Mouse (Mus musculus): ENCODE data around the gene Iscu.
"Not testable (repeated sequence)": the region's sequence is repeated elsewhere in the genome, so short reads cannot be mapped to it uniquely, and the experiment has no call there.

Gene Iscu

DNA sequence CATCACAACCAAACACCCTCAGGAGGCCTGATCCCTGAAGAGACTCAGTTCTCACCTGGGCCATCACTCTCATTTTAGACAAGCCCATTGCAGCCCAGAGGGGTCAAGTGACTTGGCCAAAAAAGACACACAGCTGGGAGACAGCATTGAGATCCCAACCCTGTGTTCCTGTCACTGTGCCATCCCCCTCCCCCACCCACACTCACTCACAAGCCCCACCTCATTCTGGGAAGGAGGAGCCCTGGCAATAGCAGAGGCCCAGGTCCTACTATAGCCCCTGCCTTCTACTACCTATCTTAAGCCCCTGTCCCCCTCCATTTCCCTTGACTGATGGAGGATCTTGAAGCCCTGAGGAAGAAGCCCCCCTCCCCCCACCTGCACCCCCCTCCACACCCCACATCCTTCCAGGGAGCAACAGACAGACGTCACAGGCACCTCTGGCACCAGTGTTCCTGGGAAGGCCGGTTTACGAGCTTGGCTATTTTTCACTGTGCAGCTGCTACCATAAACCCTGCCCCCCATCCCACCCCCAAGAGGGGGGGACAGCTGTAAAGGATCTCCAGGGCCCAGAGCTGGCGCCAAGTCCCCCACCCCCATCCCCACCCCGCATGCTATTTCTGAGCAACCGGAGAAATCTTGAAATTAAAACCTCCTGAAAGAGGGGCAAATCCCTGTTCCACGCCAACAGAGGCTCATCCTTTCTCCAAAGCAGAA is 16.7 kb downstream of the Iscu start:
- no peak for DNase-seq

DNA sequence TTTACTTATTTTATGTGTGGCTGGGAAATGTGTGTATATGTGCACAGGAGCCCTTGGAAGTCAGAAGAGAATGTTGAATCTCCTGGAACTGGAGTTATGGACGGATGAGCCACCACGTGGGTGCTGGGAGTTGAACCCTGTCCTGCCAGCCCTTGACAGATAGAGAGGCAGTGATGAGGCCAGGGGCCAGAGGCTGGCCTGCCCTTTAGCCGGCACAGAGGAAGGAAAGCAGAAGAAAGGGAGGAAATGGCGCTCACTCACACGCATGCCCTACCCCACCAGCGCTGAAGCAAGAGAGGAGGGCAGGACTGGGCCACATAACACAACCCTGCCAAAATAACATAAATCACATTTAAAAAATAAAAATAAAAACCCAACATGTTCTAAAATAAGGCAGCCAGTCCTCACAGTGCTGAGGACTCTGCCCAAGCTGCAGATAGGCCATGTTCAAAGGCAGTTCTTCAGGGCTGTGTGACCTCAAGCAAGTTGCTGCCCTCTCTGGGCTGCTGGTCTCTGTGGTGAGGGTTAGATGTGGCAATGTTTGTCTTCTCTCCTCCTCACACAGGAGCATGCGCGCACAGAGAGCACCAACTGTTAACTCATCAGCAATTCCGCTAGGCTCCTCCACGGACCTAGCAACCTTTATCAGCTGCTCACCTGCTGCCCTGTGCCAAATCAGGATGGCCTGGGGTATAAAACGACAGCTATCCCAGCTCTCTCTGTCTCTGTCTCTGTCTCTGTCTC is 18.1 kb downstream of the Iscu start:
- no peak for DNase-seq

DNA sequence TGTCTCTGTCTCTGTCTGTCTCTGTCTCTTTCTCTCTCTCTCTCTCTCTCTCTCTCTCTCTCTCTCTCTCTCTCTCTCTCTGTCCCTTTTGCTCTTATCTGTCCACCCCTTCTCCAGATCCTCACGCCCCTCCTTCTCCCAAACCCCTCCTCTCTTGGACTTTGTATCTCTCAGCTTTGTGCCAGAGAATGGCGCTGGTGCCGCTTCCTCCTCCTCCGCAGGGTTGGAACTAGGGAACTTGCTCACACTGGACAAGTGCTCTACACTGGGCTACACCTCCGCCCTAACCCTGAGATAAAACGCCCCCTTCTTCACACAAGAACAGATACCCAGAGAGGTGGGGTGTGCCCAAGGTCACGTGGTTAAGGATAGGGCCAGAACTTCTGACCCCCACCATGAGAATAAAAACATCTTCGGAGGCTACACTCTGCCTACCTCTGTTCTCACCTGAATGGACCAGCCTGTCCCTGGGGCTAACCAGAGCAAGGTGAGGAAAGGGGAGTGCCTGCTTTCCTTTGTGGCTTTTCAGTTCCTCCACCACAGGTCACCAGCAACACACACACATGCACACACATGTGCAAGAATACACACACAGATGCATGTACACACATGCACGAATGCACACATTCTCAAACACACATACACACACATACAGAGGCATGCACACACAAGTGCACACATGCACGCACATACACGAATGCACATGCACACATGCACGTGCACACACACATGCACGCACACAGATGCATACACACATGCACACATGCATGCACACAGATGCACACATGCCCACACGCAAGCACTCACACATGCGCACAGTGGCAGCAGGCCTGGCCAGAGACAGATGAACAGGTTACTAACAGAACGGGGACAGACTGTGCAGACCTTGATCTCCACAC is 18.9 kb downstream of the Iscu start:
- no peak for DNase-seq

DNA sequence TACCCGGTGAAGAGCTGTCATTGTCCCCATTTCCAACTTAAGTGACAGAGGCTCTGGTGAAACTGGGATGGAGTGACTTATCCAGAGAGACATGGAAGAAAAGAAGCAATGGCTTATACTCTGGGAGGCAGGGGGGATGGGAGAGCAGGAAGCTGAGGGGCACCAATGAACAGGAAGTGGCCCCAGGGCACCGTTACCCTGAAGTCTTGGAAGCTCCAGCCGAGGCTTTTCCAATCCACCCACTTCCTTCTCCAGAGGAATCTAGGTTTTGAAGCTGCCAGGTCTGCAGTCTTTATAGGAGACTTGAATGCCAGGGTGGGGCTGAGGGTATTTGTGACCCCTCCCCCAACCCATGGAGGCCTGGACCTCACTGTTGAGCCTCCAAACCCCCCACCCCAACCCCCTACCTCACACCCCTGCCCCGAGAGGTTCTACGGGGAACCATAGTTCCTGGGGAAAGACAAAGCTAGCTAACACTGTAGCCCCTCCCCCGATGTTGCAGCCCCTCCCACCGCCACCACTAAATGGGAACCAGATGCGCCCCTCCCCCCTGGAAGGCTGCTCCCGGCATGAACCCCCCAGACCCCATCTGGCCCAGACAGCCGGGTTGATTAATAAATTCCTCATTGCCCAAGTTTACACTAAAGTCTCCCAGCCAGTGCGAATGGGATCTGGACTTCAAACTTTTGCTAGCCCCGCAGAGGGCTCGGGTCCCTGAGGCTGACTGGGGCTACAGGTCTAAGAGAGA is 24.0 kb downstream of the Iscu start:
- no peak for DNase-seq

DNA sequence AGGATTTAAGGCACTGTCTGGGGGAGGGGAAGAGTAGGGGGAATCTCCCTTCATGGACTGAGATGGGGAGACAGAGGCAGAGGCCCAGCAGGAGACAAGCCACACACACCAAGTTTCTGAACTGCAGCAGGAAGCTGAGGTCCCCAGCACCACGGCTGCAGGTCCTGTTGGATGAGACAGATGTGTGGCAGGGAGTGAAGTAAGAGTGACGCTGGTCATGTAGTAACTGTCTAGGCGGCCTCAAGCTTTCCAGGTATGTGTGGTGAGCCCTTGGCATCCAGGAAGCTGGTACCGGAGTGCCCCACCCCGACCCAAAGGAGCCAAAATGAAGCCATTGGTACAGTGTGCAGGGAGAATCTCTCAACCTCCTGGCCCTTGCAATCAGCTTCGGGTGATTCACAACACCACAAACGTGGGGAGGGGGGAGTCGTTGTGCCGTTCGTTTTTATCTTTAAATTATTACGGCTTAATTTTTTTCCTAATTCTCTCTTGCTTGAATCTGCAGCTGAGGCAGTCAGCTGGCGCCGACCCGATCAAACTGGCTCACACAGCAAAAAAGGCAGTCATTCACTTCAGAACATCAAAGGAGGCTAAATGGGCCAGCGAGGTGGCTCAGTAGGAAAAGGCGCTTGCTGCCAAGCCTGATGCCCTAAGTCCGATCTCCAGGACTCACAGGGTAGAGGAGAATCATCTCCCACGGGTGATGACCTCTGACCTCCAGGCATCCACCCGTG is 24.8 kb downstream of the Iscu start:
- no peak for DNase-seq

DNA sequence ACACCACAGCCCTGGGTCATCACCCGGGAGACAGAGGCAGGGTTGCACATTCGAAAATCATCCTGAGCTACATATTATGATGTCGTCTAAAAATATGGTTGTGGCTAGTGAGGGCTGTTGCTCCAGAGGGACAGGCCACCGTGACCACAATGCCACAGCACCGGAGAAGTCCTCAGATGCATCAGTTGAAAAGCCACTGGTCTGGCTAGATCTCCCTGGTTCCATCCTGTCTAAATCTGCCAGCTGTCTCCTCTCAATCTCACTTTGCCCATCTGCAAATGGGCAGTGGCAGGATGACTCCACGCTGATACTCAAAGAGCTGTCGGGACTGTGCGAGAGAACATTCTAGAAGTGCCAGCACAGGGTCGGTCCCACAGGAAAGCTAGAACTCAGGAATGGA is 26.0 kb downstream of the Iscu start:
- DNase-seq: no peak

DNA sequence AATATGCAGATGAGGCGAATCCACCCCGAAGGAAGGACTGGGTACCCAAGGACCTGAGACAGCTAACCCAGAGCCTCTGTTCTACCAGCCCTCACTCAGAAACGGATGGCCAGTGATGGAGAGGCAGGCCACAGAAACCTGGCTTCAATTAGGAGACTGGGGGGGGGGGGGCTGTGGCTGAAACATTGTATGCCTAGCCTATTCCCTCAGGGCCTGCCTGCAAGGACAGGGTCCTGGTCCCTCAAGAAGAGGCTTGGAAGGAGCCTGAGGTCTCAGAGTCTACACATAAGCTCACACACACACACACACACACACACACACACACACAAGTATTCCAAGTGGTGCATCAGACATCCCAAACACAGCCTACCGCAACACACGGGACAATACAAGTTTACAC is 27.1 kb downstream of the Iscu start:
- DNase-seq: no peak

DNA sequence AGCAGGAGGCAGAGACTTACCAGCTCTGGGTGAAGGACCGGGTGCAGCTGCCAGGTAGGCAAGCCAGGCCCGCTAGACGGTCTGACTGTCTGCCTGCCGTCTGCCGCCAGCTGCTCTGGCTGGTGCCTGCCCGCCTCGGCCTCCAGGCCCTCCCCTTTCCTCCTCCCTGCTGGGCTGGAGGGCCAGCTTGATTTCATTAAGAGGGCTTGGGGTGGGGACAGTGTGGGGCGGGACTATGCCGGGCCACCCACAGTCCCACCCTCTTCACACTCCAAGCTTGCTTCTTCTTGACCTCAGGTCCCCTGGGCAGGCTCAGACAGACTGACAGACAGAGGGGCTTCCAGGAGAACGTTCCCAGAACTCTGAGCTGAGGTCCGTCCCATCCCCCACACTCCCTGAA is 27.7 kb downstream of the Iscu start, which contains the start of gene Tmem119:
Gene Tmem119, minus strand, starts transcription at position 237 of the 400 bp plus-strand sequence.
- DNase-seq: no peak

DNA sequence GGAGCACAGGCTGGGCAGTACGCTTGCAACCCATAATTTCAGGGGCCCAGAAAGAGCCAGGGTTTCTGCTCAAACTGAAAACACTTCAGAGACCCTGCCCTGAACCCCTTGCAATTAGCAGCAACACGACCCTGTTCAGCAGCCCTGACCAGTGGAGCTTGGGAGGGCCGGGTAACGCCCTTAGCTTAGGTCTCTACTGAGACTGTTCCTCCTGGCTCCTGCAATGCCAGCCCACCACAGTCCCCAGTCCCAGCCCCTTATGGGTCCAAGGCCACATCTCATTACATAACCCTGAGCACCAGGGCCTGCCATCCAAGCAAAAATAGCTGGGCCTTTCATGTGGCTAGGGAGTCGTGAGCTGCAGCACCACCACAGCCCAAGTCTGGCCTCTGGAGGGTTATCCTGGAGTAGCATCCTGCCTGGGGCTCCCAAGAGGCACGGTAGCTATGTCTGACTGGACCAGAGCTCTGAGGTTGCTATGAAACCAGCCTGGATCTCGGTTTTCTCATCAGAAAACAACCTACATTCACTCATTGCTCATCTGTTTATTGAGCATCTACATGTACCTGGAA is 31.9 kb downstream of the Iscu start:
- DNase-seq: no peak

DNA sequence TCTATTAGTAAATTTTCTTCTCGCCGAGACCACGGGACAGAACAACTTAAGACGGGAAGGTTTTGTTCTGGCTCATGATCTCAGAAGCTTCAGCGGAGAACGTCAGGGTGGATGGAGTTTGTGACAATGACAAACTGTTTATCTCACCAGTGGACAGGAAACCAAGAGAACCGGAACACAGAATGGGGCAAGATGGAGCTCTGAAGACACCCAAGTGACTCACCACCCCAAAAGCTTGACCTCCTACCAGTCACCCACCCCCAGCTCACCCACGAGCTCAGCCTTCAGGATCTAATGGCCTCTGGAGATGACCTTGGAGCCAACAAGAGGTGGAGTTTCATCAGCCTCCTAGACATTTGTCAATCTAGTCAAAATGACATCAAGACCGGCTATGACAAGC is 32.8 kb downstream of the Iscu start:
- DNase-seq: no peak

DNA sequence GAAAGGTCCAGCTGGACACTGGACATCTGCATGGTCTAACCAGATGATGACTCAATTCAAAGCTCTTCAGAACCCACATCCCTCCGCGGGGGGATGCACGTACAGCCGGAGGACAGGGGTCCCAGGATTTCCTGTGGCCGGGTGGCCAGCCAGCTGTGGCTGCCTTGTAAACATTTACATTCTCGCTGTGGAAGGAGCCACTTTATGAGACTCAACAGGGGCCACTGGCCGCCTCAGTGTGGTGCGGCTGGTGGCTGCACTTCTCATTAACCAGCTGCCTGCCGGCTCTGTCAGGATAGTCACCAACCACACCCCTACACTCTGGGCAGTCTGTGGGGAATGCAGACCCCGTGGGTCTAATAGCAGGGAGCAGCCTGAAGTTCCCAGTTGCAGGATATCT is 33.9 kb downstream of the Iscu start:
- DNase-seq: no peak

DNA sequence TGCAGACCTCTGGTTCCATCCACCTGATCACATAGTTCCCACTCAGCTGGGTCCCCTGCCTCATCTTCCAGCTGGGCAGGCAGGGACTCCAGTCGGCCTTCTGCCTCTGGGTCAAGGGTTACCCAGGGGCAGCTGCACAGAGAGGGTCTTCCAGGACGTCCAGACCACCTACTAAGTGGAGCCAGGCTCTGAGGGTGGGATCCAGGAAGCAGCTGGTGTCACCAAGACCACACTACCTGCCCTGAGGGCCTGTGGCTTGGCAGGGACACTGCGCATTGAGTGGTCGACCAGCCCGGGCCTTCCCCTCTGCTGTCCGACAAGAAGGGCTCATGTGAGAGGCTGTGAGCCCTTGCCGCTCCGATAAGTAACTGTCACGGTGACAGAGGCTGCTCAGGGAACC is 35.2 kb downstream of the Iscu start:
- no peak for DNase-seq

DNA sequence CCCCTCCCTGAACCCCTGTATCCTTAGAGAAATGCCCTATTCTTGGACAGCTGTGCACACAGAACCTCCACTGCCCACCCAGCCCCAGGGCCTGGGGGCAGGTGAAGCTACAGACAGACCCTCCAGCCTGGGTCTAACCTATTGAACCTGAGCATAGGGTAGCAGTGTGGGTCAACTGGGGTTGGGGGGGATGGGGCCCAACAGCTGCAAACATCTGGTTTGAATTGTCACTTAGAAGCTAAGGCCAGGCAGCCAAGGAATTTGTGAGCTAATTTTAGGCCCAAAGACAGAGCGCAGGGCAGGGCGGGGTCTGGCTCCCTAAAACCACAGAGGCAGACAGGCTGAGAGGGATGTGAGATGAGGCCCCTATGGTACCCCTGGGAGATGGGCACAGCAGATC is 35.6 kb downstream of the Iscu start:
- no peak for DNase-seq

DNA sequence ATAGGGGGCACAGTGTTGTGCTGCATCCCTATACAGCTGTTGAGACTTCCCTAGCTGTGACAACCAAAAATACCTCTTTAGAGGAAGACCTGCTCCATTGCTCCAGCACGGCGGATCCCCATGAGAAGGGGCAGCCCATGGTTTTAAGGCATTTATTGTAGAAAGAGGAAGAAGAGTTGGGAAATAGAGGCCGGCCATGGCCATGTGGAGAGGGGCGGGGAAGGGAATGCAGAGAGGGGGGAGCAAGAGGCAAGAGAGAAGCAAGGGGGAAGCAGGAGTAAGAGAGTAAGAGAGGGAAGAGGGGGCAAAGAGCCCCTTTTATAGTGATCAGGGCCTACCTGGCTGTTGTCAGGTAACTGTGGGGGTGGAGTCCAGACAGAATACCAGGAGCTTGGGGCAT is 37.6 kb downstream of the Iscu start:
- no peak for DNase-seq

DNA sequence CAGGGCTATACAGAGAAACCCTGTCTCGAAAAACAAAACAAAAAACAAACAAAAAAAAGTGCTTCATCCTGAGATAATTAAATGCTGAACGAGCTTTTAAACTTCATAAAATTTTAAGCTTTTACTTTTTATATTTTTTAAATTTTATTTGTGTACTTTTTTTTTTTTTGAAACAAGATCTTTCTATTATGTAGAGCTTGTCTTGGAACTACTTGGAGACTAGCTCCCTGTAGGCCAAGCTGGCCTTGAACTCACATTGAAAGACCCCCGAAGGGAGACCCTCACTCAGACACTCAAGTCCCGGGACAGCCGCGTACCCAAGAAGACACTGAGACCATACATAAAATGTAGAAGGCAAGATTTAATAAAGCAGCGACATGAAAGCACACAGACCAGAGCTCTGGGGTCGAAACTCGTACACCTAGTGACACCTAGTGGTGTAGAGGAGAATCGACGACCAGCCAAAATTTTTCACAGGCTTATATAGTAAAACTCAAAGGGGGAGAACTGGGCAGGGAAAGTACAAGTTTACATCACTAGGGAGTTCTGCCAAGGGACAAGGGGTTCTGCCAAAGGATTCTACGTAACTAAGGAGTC is 39.4 kb downstream of the Iscu start:
- DNase-seq: not testable (repeated sequence)

DNA sequence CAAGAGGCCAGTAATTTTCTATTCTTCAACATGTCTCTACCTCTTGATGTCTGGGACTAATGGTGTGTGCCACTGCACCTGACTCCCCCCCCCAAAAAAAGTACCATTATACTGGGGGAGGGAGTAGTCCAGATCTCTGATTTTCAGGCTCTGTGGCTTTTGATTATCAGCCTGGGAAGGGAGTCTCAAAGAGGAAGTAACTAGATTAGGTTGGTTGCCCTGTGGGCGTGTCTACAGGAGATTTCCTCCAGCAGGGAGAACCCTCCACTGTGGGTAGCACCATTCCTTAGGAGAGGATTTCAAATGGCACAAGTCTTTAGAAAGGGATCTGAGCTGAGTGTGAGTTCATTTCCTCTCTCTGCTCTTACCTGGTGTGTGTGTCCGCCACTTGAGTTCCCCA is 40.1 kb downstream of the Iscu start:
- no peak for DNase-seq

DNA sequence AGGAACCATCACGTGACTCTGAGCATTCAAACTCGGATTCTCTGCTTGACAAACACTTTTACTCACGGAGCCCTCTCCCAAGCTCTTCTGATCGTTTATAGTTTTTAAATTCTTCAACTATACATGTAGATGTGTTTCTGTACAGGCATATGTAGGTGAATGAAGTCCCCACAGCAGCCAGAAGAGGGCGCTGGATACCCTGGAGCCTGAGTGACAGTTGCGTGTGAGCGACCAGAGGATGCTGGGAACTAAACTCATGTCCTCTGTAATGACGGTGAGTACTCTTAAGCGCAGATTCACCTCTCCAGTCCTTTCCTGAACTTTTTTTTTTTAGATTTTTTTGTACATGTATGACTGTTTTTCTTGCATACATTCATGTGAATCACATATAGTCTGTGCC is 41.1 kb downstream of the Iscu start:
- no peak for DNase-seq

DNA sequence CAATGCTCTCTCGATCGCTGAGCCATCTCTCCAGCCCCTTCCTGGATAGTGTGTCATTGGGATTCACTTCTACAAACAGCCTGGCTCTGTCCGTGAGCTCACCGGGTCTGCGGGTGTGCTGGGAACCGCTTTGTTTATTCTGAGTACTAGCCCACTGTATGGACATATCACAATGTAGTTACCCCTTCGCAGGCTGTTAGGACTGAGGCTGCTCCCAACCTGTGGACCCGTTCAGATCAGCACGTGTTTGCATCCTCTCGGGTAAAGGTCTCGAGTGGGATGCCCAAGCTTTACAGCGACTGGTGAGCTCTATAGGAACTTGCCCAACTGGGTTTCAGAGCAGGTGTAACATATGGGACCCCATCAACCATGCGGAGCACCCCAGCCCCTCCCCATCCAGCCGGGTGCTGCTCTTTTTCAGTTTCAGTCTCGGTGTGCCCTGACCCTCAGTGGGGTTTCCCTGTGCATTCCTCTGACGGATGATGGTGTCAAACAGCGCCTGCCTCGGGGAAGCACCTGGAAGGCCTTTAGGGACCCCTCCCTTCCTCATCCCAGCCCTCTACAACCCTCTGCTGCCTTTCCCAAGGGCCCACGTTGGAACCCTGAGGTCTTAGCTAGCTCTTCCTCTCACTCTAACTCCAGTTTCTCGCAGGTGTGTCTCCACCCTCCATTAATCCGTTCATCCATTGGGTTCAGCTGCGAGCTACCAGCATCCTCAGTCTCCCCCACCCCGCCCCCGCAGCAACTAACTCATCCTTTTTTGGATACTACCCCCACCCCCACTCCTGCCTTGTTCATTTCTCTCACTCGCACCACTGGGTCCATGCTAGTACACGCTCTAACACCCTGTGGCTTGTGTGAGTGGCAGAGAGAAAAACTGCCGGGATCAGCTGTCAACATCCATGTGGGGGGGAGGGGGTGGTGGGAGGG is 41.8 kb downstream of the Iscu start:
- no peak for DNase-seq

DNA sequence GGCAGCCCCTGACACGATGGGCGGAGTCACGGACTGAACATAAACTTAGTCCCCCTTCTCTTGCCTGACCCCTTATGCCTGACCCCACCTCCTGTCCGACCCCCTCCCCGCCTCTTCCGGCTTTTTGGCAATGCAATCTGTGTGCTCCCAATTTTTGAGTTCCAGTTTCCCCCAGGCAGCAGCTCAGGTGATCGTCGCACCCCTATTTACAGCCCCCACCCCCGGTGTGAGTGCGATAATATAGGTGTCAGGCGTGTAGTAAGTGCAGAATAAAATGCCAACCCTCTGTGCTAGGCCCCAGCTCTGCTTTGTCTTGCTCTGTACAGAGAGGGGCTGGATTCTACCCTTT is 42.5 kb downstream of the Iscu start:
- DNase-seq: no peak

DNA sequence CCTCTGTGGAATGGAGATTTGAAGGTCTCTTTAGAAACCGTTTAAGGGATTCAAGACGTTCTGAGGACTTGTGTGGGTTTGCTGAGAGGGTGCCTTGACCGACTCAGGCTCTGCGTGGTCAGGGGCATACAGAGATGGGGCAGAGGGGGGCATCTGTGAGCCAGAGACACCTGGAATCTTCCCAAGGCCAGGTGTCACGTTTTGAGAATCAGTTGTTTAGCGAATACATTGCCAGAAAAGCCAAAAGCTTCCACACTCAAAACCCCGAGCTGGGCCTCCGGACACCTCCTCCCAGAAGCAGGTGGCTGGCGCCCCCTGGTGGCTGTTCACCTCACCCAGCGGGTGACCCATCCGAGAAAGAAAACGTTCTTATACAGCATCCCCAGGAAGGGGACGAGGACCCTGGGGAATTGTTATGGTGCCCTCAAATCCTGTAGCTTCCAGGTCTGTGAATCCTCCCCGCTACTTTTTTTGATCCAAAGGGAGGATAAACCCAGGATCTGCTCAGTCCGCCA is 43.1 kb downstream of the Iscu start:
- DNase-seq: peak; percentile 73 to 77

Measured in thymus, postnatal 36 days (tissue).